Comparison of ENCODE assay signal across 10 mouse cellular contexts in genomic region chr5:75149380-75149779, GRCm38 (mm10). TPM values are rescaled to one million over a fixed set of nuclear protein-coding genes. Genes with fewer than 3 reads are reported as not detected.
DNase-seq lines count a peak whose midpoint lies in the region; ATAC-seq lines count a peak whose summit lies in the region.
"Had no signal": no experiment of that assay in that cellular context is flagged by ENCODE, and none has a peak within 500 bp of the region (broad histone marks: within the 10 kb centered on the region; RNA-seq: fewer than 3 reads in every experiment).

No protein-coding gene starts in this region.

- no peaks in the 10 kb centered on the region for H3K9me3 ChIP-seq in kidney, embryonic 15.5 days (replicated peaks)
- H3K9me3 ChIP-seq in embryonic facial prominence, embryonic 10.5 days = no peaks in the 10 kb centered on the region
- H3K9me3 ChIP-seq in embryonic facial prominence, embryonic 14.5 days (ENCODE audit: control insufficient read depth, low read length) = no peaks in the 10 kb centered on the region
- H3K9me3 ChIP-seq in limb, embryonic 13.5 days = no peaks in the 10 kb centered on the region
- H3K9me3 ChIP-seq: G1E; liver, embryonic 13.5 days had no signal

- H3K4me1 ChIP-seq in kidney, embryonic 15.5 days = peaks cover 54% of the 10 kb centered on the region
- H3K4me1 ChIP-seq in embryonic facial prominence, embryonic 10.5 days = peaks cover 56% of the 10 kb centered on the region
- H3K4me1 ChIP-seq in embryonic facial prominence, embryonic 14.5 days (ENCODE audit: control insufficient read depth, insufficient read depth, low read length) = peaks cover 19% of the 10 kb centered on the region
- H3K4me1 ChIP-seq in limb, embryonic 13.5 days = peaks cover 41% of the 10 kb centered on the region

- H3K9ac ChIP-seq in kidney, embryonic 15.5 days = no peak overlapping the region
- peak overlapping the region; percentile 98 for H3K9ac ChIP-seq in embryonic facial prominence, embryonic 14.5 days (ENCODE audit: low read depth, low read length)
- peak overlapping the region; percentile 69 for H3K9ac ChIP-seq in limb, embryonic 13.5 days
- H3K9ac ChIP-seq: liver, embryonic 13.5 days had no signal

- peak overlapping the region; percentile 59 for H3K4me2 ChIP-seq in kidney, embryonic 15.5 days
- H3K4me2 ChIP-seq in embryonic facial prominence, embryonic 14.5 days (ENCODE audit: low read depth, low read length) = peak overlapping the region; percentile 63
- peak overlapping the region; percentile 80 for H3K4me2 ChIP-seq in limb, embryonic 13.5 days (replicated peaks)

- no peak for ATAC-seq in kidney, embryonic 15.5 days (replicated peaks; ENCODE audit: low FRiP score)
- ATAC-seq in embryonic facial prominence, embryonic 14.5 days (ENCODE audit: low read depth) = no peak
- no peak for ATAC-seq in limb, embryonic 13.5 days (ENCODE audit: low FRiP score, low read depth)

- WGBS in kidney, embryonic 15.5 days = 3% methylated on average over 10 of the region's 10 CpGs
- 2% methylated on average over 10 of the region's 10 CpGs for WGBS in embryonic facial prominence, embryonic 10.5 days
- WGBS in embryonic facial prominence, embryonic 14.5 days = 2% methylated on average over 10 of the region's 10 CpGs
- under 1% methylated on average over 10 of the region's 10 CpGs for WGBS in limb, embryonic 13.5 days

- no peak overlapping the region for H3K27ac ChIP-seq in kidney, embryonic 15.5 days
- H3K27ac ChIP-seq in embryonic facial prominence, embryonic 10.5 days (replicated peaks) = peak overlapping the region; percentile 96
- H3K27ac ChIP-seq in embryonic facial prominence, embryonic 14.5 days (replicated peaks; ENCODE audit: low read depth, low read length) = peak overlapping the region; percentile 99
- H3K27ac ChIP-seq in limb, embryonic 13.5 days = peak overlapping the region; percentile 100
- H3K27ac ChIP-seq: liver, embryonic 13.5 days had no signal

- H3K4me3 ChIP-seq in kidney, embryonic 15.5 days (replicated peaks) = peak overlapping the region; percentile 56
- H3K4me3 ChIP-seq in embryonic facial prominence, embryonic 10.5 days = peak overlapping the region; percentile 80
- peak overlapping the region; percentile 62 for H3K4me3 ChIP-seq in embryonic facial prominence, embryonic 14.5 days (ENCODE audit: low read depth, low read length)
- H3K4me3 ChIP-seq in limb, embryonic 13.5 days = peak overlapping the region; percentile 86
- H3K4me3 ChIP-seq: liver, embryonic 13.5 days had no signal

- H3K27me3 ChIP-seq in kidney, embryonic 15.5 days = peaks cover 95% of the 10 kb centered on the region
- peaks cover 99% of the 10 kb centered on the region for H3K27me3 ChIP-seq in embryonic facial prominence, embryonic 10.5 days (replicated peaks; ENCODE audit: low read depth, poor library complexity, severe bottlenecking)
- H3K27me3 ChIP-seq in embryonic facial prominence, embryonic 14.5 days (replicated peaks; ENCODE audit: control insufficient read depth, insufficient read depth, low read length) = peaks cover 15% of the 10 kb centered on the region
- H3K27me3 ChIP-seq in limb, embryonic 13.5 days = 0 out of 2 replicates have a peak, but pooled peaks cover 4% of the 10 kb centered on the region

- DNase-seq in kidney, postnatal 4 days = no peak
- no peak for DNase-seq in embryonic facial prominence, embryonic 10.5 days (ENCODE audit: low spot score)
- no peak for DNase-seq in embryonic facial prominence, embryonic 14.5 days (ENCODE audit: low spot score)
- DNase-seq in cerebellum, postnatal 36 days = no peak
- no peak for DNase-seq in Muller cell, postnatal 12 days (ENCODE audit: inconsistent ontology term)
- DNase-seq: cerebellum, postnatal 14 days; liver, embryonic 13.5 days had no signal

- H3K36me3 ChIP-seq in kidney, embryonic 15.5 days = no peaks in the 10 kb centered on the region
- no peaks in the 10 kb centered on the region for H3K36me3 ChIP-seq in embryonic facial prominence, embryonic 10.5 days (replicated peaks)
- no peaks in the 10 kb centered on the region for H3K36me3 ChIP-seq in embryonic facial prominence, embryonic 14.5 days (ENCODE audit: control insufficient read depth, insufficient read depth, low read length)
- no peaks in the 10 kb centered on the region for H3K36me3 ChIP-seq in limb, embryonic 13.5 days
- H3K36me3 ChIP-seq: G1E; liver, embryonic 13.5 days had no signal

RNA-seq across cellular contexts. Expression of gene Pdgfra, which starts 2.7 kb away (rescaled TPM):
- 40.0 and 47.3 TPM in 2 replicates for polyA plus RNA-seq in kidney, embryonic 15.5 days (2015; fragmentation: Nextera tagmentation; extraction: Ambion mirVana)
- polyA plus RNA-seq in embryonic facial prominence, embryonic 10.5 days (2016; fragmentation: Nextera tagmentation; extraction: Ambion mirVana) = 44.2 and 56.6 TPM in 2 replicates
- 81.3 and 100 TPM in 2 replicates for polyA plus RNA-seq in embryonic facial prominence, embryonic 14.5 days (2014; fragmentation: Nextera tagmentation; extraction: Ambion mirVana)
- 120 and 137 TPM in 2 replicates for polyA plus RNA-seq in limb, embryonic 13.5 days (2015; fragmentation: Nextera tagmentation; extraction: Ambion mirVana)
- polyA plus RNA-seq: G1E had no signal
